Mouse (Mus musculus) forebrain, postnatal 0 days (tissue): ENCODE data around the gene Klhl24. TPM values are rescaled to one million over a fixed set of nuclear protein-coding genes. Genes with fewer than 3 reads are reported as not detected.

Experiments
- ATAC-seq: fragments of 200-750 bp; cut with Nextera tagmentation; 2 replicates; pipeline ENCODE4 v1.8.0; 2017; ENCODE audit warnings: mild to moderate bottlenecking, moderate library complexity
- DNase-seq: peaks from one replicate; pipeline ENCODE4 v3.0.0-alpha.2; 2015
- H3K27ac ChIP-seq: fragments of 300-500 bp; sonication (generic); 2 replicates; pipeline ENCODE4 v1.5.1; 2014; ENCODE audit warnings: low read depth, mild to moderate bottlenecking, antibody characterized with exemption, low read length, moderate library complexity, mixed read lengths
- H3K27me3 ChIP-seq: fragments of 300-500 bp; sonication (generic); 2 replicates; pipeline ENCODE4 v1.6.1; 2014; ENCODE audit warnings: mild to moderate bottlenecking, low read length, mixed read lengths; ENCODE audit not compliant: insufficient read depth
- H3K36me3 ChIP-seq: fragments of 300-500 bp; sonication (generic); 2 replicates; pipeline ENCODE4 v1.6.1; 2014; ENCODE audit warnings: mild to moderate bottlenecking, moderate library complexity; ENCODE audit not compliant: insufficient read depth
- H3K4me1 ChIP-seq: fragments of 300-500 bp; sonication (generic); 2 replicates; pipeline ENCODE4 v1.6.1; 2014; ENCODE audit warnings: antibody characterized with exemption; ENCODE audit not compliant: insufficient read depth
- H3K4me2 ChIP-seq: fragments of 300-500 bp; sonication (generic); 2 replicates; pipeline ENCODE4 v1.6.1; 2014; ENCODE audit warnings: low read depth, mild to moderate bottlenecking, moderate library complexity
- H3K4me3 ChIP-seq: fragments of 300-500 bp; sonication (generic); 2 replicates; pipeline ENCODE4 v1.5.1; 2014; ENCODE audit warnings: low read depth, low read length, mixed read lengths
- H3K9ac ChIP-seq: fragments of 300-500 bp; sonication (generic); 2 replicates; pipeline ENCODE4 v1.6.1; 2014; ENCODE audit warnings: mild to moderate bottlenecking
- H3K9me3 ChIP-seq: fragments of 300-500 bp; sonication (generic); 2 replicates; pipeline ENCODE4 v1.6.1; 2016; ENCODE audit warnings: low read length
- CTCF ChIP-seq: sonication (generic); IDR thresholded peaks from 2 replicates; pipeline ENCODE4 v1.5.1; 2016; ENCODE audit warnings: antibody characterized with exemption, control low read depth, low read depth
- WGBS: fragments of 180-500 bp; shearing (Covaris S2); extraction: QIAGEN DNeasy Blood & Tissue Kit; methylation state at CpG from one replicate; pipeline ENCODE4 v1.1.7; 2014; 5-methylcytosine and 5-hydroxymethylcytosine counted together
- polyA plus RNA-seq: library from polyadenylated mRNA; unstranded; fragments of >200 nt; fragmentation: Nextera tagmentation; extraction: Ambion mirVana; gene quantifications from 2 replicates; pipeline ENCODE4 v1.2.1, GENCODE M21; 2015
- total RNA-seq: library from RNA; depleted of rRNA; stranded (reverse); fragments of >200 nt; gene quantifications from 2 replicates; pipeline ENCODE4 v1.2.3, GENCODE M21; 2014; rRNA removed

Klhl24 gene
- total RNA-seq: 97.9 and 130 TPM in 2 replicates
- polyA plus RNA-seq: 32.2 and 43.1 TPM in 2 replicates

GRCm38 (mm10) chr16:20097069-20097710, at the start of gene Klhl24:
Gene Klhl24 (plus strand): TSS chr16:20097542.
- Histone ChIP-seq H3K27me3 (no peaks in the 10 kb centered on the region), H3K27ac (peak within 1 kb of the TSS; percentile 98), H3K4me3 (peak within 1 kb of the TSS; percentile 77), H3K4me1 (no peaks in the 10 kb centered on the region), H3K36me3 (no peaks in the 10 kb centered on the region), H3K9me3 (no peaks in the 10 kb centered on the region), H3K4me2 (peak within 1 kb of the TSS; percentile 64), H3K9ac (peak within 1 kb of the TSS; percentile 95)
- 2% methylated on average over 29 of the region's 29 CpGs for WGBS
- TF ChIP-seq CTCF: peak; percentile 72
- ATAC-seq: peak; percentile 97
- peak; percentile 98 for DNase-seq

- H3K4me2 ChIP-seq: no peak overlapping the region
- no peaks in the 10 kb centered on the region for H3K36me3 ChIP-seq
- H3K9me3 ChIP-seq: no peaks in the 10 kb centered on the region
- TF ChIP-seq CTCF: no peak
- DNase-seq (no peak), ATAC-seq (no peak)
- no peak overlapping the region for H3K9ac ChIP-seq
- no peak overlapping the region for H3K4me3 ChIP-seq
- 89% methylated on average over 3 of the region's 3 CpGs for WGBS
- H3K4me1 ChIP-seq: no peaks in the 10 kb centered on the region
- no peaks in the 10 kb centered on the region for H3K27me3 ChIP-seq
- no peak overlapping the region for H3K27ac ChIP-seq
These were observed 44.7 kb upstream of the Klhl24 start for GRCm38 (mm10) chr16:20052655-20053054.

GRCm38 (mm10) chr16:20072770-20073169, 24.6 kb upstream of the Klhl24 start:
- TF ChIP-seq CTCF: no peak
- 59% methylated on average over 1 of the region's 1 CpGs for WGBS
- no peak for DNase-seq
- Histone ChIP-seq H3K36me3 (no peaks in the 10 kb centered on the region), H3K27ac (no peak overlapping the region), H3K4me2 (no peak overlapping the region), H3K4me1 (no peaks in the 10 kb centered on the region), H3K9ac (no peak overlapping the region), H3K9me3 (no peaks in the 10 kb centered on the region), H3K27me3 (no peaks in the 10 kb centered on the region), H3K4me3 (no peak overlapping the region)
- no peak for ATAC-seq

GRCm38 (mm10) chr16:20076675-20077074, 20.7 kb upstream of the Klhl24 start:
- Histone ChIP-seq H3K36me3 (no peaks in the 10 kb centered on the region), H3K9ac (no peak overlapping the region), H3K9me3 (no peaks in the 10 kb centered on the region), H3K27ac (no peak overlapping the region), H3K4me2 (no peak overlapping the region), H3K4me1 (no peaks in the 10 kb centered on the region), H3K4me3 (no peak overlapping the region), H3K27me3 (no peaks in the 10 kb centered on the region)
- no peak for DNase-seq
- whole genome bisulfite sequencing: 69% methylated on average over 1 of the region's 1 CpGs
- no peak for TF ChIP-seq CTCF
- no peak for ATAC-seq

GRCm38 (mm10) chr16:20080271-20080670, 17.1 kb upstream of the Klhl24 start:
- H3K27ac ChIP-seq: no peak overlapping the region
- no peak overlapping the region for H3K4me2 ChIP-seq
- H3K9me3 ChIP-seq: no peaks in the 10 kb centered on the region
- no peaks in the 10 kb centered on the region for H3K36me3 ChIP-seq
- 95% methylated on average over 3 of the region's 3 CpGs for WGBS
- no peak overlapping the region for H3K9ac ChIP-seq
- ATAC-seq: no peak
- no peak for TF ChIP-seq CTCF
- no peak for DNase-seq
- no peaks in the 10 kb centered on the region for H3K27me3 ChIP-seq
- H3K4me1 ChIP-seq: no peaks in the 10 kb centered on the region
- no peak overlapping the region for H3K4me3 ChIP-seq

- ATAC-seq (no peak), DNase-seq (no peak)
- no peak for TF ChIP-seq CTCF
- no peak overlapping the region for H3K27ac ChIP-seq
- no peak overlapping the region for H3K4me2 ChIP-seq
- no peak overlapping the region for H3K9ac ChIP-seq
- H3K9me3 ChIP-seq: no peaks in the 10 kb centered on the region
- H3K4me3 ChIP-seq: no peak overlapping the region
- no peaks in the 10 kb centered on the region for H3K27me3 ChIP-seq
- no peaks in the 10 kb centered on the region for H3K36me3 ChIP-seq
- H3K4me1 ChIP-seq: no peaks in the 10 kb centered on the region
- WGBS: 88% methylated on average over 1 of the region's 1 CpGs
These were observed 12.7 kb upstream of the Klhl24 start for GRCm38 (mm10) chr16:20084623-20085022.

- H3K27ac ChIP-seq: no peak overlapping the region
- no peaks in the 10 kb centered on the region for H3K4me1 ChIP-seq
- H3K27me3 ChIP-seq: no peaks in the 10 kb centered on the region
- H3K9me3 ChIP-seq: no peaks in the 10 kb centered on the region
- DNase-seq (no peak), ATAC-seq (no peak)
- no peak for TF ChIP-seq CTCF
- no peak overlapping the region for H3K4me2 ChIP-seq
- H3K36me3 ChIP-seq: no peaks in the 10 kb centered on the region
- no peak overlapping the region for H3K9ac ChIP-seq
- 96% methylated on average over 5 of the region's 5 CpGs for WGBS
- H3K4me3 ChIP-seq: no peak overlapping the region
These were observed 12.0 kb upstream of the Klhl24 start for GRCm38 (mm10) chr16:20085250-20085905.
